Mouse (Mus musculus): ENCODE measurements around the gene Pdzk1. TPM values are rescaled to one million over a fixed set of nuclear protein-coding genes. Genes with fewer than 3 reads are reported as not detected.

The Pdzk1 gene
- polyA plus RNA-seq, 1 experiment from 2014 or later = 0.06 TPM

GRCm38 (mm10) chr3:96820116-96820915, 8.8 kb upstream of the Pdzk1 start:
- Histone ChIP-seq H3K4me1 (ENCODE audit: insufficient read depth, low read depth, low read length) (no peaks in the 10 kb centered on the region), H3K9ac (replicated peaks; ENCODE audit: low read depth) (no peak overlapping the region), H3K36me3 (ENCODE audit: insufficient read depth, low read length) (no peaks in the 10 kb centered on the region), H3K27me3 (replicated peaks; ENCODE audit: insufficient read depth, low read length) (no peaks in the 10 kb centered on the region), H3K4me2 (replicated peaks; ENCODE audit: low read depth, low read length) (no peak overlapping the region), H3K27ac (ENCODE audit: low read length) (no peak overlapping the region), H3K9me3 (ENCODE audit: low read length) (no peaks in the 10 kb centered on the region), H3K4me3 (ENCODE audit: low read depth, low read length) (no peak overlapping the region)
- no peak for TF ChIP-seq CTCF (IDR thresholded peaks at IDR 0.05)
- TF ChIP-seq EP300 (IDR thresholded peaks at IDR 0.05) = no peak
- 73% methylated on average over 6 of the region's 6 CpGs for WGBS
- ATAC-seq = no peak
- DNase-seq (ENCODE audit: low spot score) = no peak

GRCm38 (mm10) chr3:96821581-96821980, 7.5 kb upstream of the Pdzk1 start:
- DNase-seq (ENCODE audit: low spot score) = no peak
- H3K27me3 ChIP-seq (replicated peaks; ENCODE audit: insufficient read depth, low read length) = no peaks in the 10 kb centered on the region
- H3K4me1 ChIP-seq (ENCODE audit: insufficient read depth, low read depth, low read length) = no peaks in the 10 kb centered on the region
- ATAC-seq = no peak
- no peak overlapping the region for H3K4me2 ChIP-seq (replicated peaks; ENCODE audit: low read depth, low read length)
- no peak overlapping the region for H3K9ac ChIP-seq (replicated peaks; ENCODE audit: low read depth)
- TF ChIP-seq EP300 (IDR thresholded peaks at IDR 0.05) = no peak
- TF ChIP-seq CTCF (IDR thresholded peaks at IDR 0.05) = no peak
- H3K4me3 ChIP-seq (ENCODE audit: low read depth, low read length) = no peak overlapping the region
- no peak overlapping the region for H3K27ac ChIP-seq (ENCODE audit: low read length)
- H3K9me3 ChIP-seq (ENCODE audit: low read length) = no peaks in the 10 kb centered on the region
- 77% methylated on average over 4 of the region's 4 CpGs for WGBS
- H3K36me3 ChIP-seq (ENCODE audit: insufficient read depth, low read length) = no peaks in the 10 kb centered on the region

- H3K4me1 ChIP-seq (ENCODE audit: insufficient read depth, low read depth, low read length) = no peaks in the 10 kb centered on the region
- H3K36me3 ChIP-seq (ENCODE audit: insufficient read depth, low read length) = no peaks in the 10 kb centered on the region
- DNase-seq (ENCODE audit: low spot score) (no peak), ATAC-seq (no peak)
- WGBS = 53% methylated on average over 3 of the region's 3 CpGs
- no peak overlapping the region for H3K27ac ChIP-seq (ENCODE audit: low read length)
- no peaks in the 10 kb centered on the region for H3K9me3 ChIP-seq (ENCODE audit: low read length)
- no peak overlapping the region for H3K4me2 ChIP-seq (replicated peaks; ENCODE audit: low read depth, low read length)
- no peak overlapping the region for H3K4me3 ChIP-seq (ENCODE audit: low read depth, low read length)
- H3K9ac ChIP-seq (replicated peaks; ENCODE audit: low read depth) = no peak overlapping the region
- H3K27me3 ChIP-seq (replicated peaks; ENCODE audit: insufficient read depth, low read length) = no peaks in the 10 kb centered on the region
- TF ChIP-seq CTCF (IDR thresholded peaks at IDR 0.05) (no peak), EP300 (IDR thresholded peaks at IDR 0.05) (no peak)
Measured at GRCm38 (mm10) chr3:96823701-96824100, 5.4 kb upstream of the Pdzk1 start.

- Histone ChIP-seq H3K4me3 (ENCODE audit: low read depth, low read length) (no peak overlapping the region), H3K9ac (replicated peaks; ENCODE audit: low read depth) (no peak overlapping the region), H3K36me3 (ENCODE audit: insufficient read depth, low read length) (no peaks in the 10 kb centered on the region), H3K4me2 (replicated peaks; ENCODE audit: low read depth, low read length) (no peak overlapping the region), H3K27ac (ENCODE audit: low read length) (no peak overlapping the region), H3K9me3 (ENCODE audit: low read length) (no peaks in the 10 kb centered on the region), H3K4me1 (ENCODE audit: insufficient read depth, low read depth, low read length) (no peaks in the 10 kb centered on the region), H3K27me3 (replicated peaks; ENCODE audit: insufficient read depth, low read length) (no peaks in the 10 kb centered on the region)
- TF ChIP-seq EP300 (IDR thresholded peaks at IDR 0.05) = no peak
- no peak for TF ChIP-seq CTCF (IDR thresholded peaks at IDR 0.05)
- no peak for DNase-seq (ENCODE audit: low spot score)
- WGBS = 87% methylated on average over 12 of the region's 12 CpGs
- no peak for ATAC-seq
Measured at GRCm38 (mm10) chr3:96824614-96825013, 4.5 kb upstream of the Pdzk1 start.

GRCm38 (mm10) chr3:96825261-96825660, 3.8 kb upstream of the Pdzk1 start:
- Histone ChIP-seq H3K27ac (ENCODE audit: low read length) (no peak overlapping the region), H3K4me1 (ENCODE audit: insufficient read depth, low read depth, low read length) (no peaks in the 10 kb centered on the region), H3K9ac (replicated peaks; ENCODE audit: low read depth) (no peak overlapping the region), H3K4me2 (replicated peaks; ENCODE audit: low read depth, low read length) (no peak overlapping the region), H3K36me3 (ENCODE audit: insufficient read depth, low read length) (no peaks in the 10 kb centered on the region), H3K9me3 (ENCODE audit: low read length) (no peaks in the 10 kb centered on the region), H3K4me3 (ENCODE audit: low read depth, low read length) (no peak overlapping the region), H3K27me3 (replicated peaks; ENCODE audit: insufficient read depth, low read length) (no peaks in the 10 kb centered on the region)
- ATAC-seq (no peak), DNase-seq (ENCODE audit: low spot score) (no peak)
- WGBS = 41% methylated on average over 11 of the region's 11 CpGs
- TF ChIP-seq EP300 (IDR thresholded peaks at IDR 0.05) (no peak), CTCF (IDR thresholded peaks at IDR 0.05) (no peak)

- 42% methylated on average over 15 of the region's 15 CpGs for WGBS
- H3K9ac ChIP-seq (replicated peaks; ENCODE audit: low read depth) = no peak overlapping the region
- H3K36me3 ChIP-seq (ENCODE audit: insufficient read depth, low read length) = no peaks in the 10 kb centered on the region
- no peaks in the 10 kb centered on the region for H3K27me3 ChIP-seq (replicated peaks; ENCODE audit: insufficient read depth, low read length)
- H3K4me3 ChIP-seq (ENCODE audit: low read depth, low read length) = no peak overlapping the region
- no peak overlapping the region for H3K27ac ChIP-seq (ENCODE audit: low read length)
- ATAC-seq (no peak), DNase-seq (ENCODE audit: low spot score) (no peak)
- no peaks in the 10 kb centered on the region for H3K9me3 ChIP-seq (ENCODE audit: low read length)
- H3K4me2 ChIP-seq (replicated peaks; ENCODE audit: low read depth, low read length) = no peak overlapping the region
- H3K4me1 ChIP-seq (ENCODE audit: insufficient read depth, low read depth, low read length) = no peaks in the 10 kb centered on the region
- TF ChIP-seq EP300 (IDR thresholded peaks at IDR 0.05) = no peak
- no peak for TF ChIP-seq CTCF (IDR thresholded peaks at IDR 0.05)
Measured at GRCm38 (mm10) chr3:96828308-96828864, 698 bp upstream of the Pdzk1 start.
